Mouse (Mus musculus): ENCODE data around the gene Tsc22d1. TPM values are rescaled to one million over a fixed set of nuclear protein-coding genes. Genes with fewer than 3 reads are reported as not detected.

Tsc22d1 gene
- total and polyA plus RNA-seq, 2 experiments from 2014 or later = 170 to 241 TPM

DNA sequence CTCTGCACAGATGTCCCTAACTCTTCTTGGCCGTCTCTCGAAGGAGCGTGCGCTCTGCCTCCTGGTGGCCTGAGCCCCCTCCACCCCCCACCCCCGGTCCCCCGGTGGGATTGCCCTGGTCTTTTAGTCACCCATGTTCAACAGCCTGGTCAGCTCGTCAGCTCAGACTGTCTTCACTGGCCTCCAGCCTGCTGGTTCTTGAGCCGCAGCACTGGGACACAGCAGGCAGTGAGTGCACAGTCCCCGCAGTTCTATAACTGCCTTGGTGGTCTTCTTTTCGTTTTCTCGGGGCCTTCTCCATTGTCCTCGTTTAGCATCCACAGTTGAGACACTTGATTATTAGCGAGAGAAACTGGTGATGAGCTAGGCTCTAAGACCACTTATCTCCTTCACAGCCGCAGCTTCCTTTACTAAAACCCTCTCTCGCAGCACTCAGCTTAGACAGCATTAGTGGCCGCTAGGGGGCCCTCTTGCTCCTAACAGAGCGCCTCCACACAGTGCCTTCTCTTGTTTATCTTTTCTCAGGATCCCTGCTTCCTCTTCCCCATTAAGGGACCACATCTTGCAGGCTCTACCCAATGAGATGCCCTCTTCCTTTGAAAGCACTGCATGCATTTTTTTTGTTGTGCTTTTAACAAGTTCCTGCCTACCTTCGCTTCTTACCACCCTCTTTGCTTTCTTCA is 52.0 kb downstream of the Tsc22d1 start:
- no peak overlapping the region for H3K9ac ChIP-seq (replicated peaks; ENCODE audit: low read depth, low read length)
- H3K4me1 ChIP-seq (ENCODE audit: control insufficient read depth, insufficient read depth) = no peaks in the 10 kb centered on the region
- ATAC-seq (ENCODE audit: insufficient read depth, low read depth) = peak; percentile 66
- H3K4me2 ChIP-seq (ENCODE audit: low read depth, low read length) = peak overlapping the region; percentile 8; the same call in 1 of the 2 replicates
- TF ChIP-seq CTCF (IDR thresholded peaks at IDR 0.05; ENCODE audit: low read depth) (peak; percentile 64), EP300 (IDR thresholded peaks at IDR 0.05; ENCODE audit: low read depth) (no peak)
- peak; percentile 70 for DNase-seq (ENCODE audit: low spot score)
- no peaks in the 10 kb centered on the region for H3K9me3 ChIP-seq (replicated peaks; ENCODE audit: control insufficient read depth, low read length)
- H3K27me3 ChIP-seq (ENCODE audit: control insufficient read depth, insufficient read depth, low read length) = no peaks in the 10 kb centered on the region
- 38% methylated on average over 18 of the region's 18 CpGs for WGBS
- H3K36me3 ChIP-seq (replicated peaks; ENCODE audit: control insufficient read depth, insufficient read depth, low read length) = no peaks in the 10 kb centered on the region; the same call in 1 of the 2 replicates
- no peak overlapping the region for H3K27ac ChIP-seq (ENCODE audit: low read depth)
- no peak overlapping the region for H3K4me3 ChIP-seq (ENCODE audit: low read depth, low read length)

DNA sequence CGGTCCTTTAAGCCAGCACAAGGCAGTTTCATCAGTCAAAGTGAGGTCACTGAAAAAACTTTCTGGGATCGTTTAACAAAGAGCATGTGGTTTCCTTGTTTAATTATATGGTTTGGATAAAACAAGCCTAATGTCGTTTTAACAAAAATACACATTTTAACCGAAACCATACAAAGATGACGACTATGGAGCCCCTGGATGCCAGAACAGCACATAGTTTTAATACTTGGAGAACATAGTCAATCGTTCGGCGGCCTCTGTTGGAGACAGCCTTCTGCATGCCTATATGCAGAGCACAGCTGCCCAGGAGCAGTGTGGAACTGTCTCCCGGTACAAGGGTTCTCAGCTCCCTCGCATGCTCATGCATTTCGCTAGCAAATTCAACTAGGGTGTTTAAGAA is 53.2 kb downstream of the Tsc22d1 start:
- 79% methylated on average over 11 of the region's 11 CpGs for WGBS
- H3K4me3 ChIP-seq (ENCODE audit: low read depth, low read length) = no peak overlapping the region
- no peaks in the 10 kb centered on the region for H3K9me3 ChIP-seq (replicated peaks; ENCODE audit: control insufficient read depth, low read length)
- no peak for DNase-seq (ENCODE audit: low spot score)
- no peaks in the 10 kb centered on the region for H3K27me3 ChIP-seq (ENCODE audit: control insufficient read depth, insufficient read depth, low read length)
- H3K27ac ChIP-seq (ENCODE audit: low read depth) = no peak overlapping the region
- TF ChIP-seq EP300 (IDR thresholded peaks at IDR 0.05; ENCODE audit: low read depth) (no peak), CTCF (IDR thresholded peaks at IDR 0.05; ENCODE audit: low read depth) (no peak)
- no peak overlapping the region for H3K4me2 ChIP-seq (ENCODE audit: low read depth, low read length)
- no peaks in the 10 kb centered on the region; the same call in 1 of the 2 replicates for H3K36me3 ChIP-seq (replicated peaks; ENCODE audit: control insufficient read depth, insufficient read depth, low read length)
- no peak overlapping the region for H3K9ac ChIP-seq (replicated peaks; ENCODE audit: low read depth, low read length)
- no peaks in the 10 kb centered on the region for H3K4me1 ChIP-seq (ENCODE audit: control insufficient read depth, insufficient read depth)
- no peak for ATAC-seq (ENCODE audit: insufficient read depth, low read depth)

DNA sequence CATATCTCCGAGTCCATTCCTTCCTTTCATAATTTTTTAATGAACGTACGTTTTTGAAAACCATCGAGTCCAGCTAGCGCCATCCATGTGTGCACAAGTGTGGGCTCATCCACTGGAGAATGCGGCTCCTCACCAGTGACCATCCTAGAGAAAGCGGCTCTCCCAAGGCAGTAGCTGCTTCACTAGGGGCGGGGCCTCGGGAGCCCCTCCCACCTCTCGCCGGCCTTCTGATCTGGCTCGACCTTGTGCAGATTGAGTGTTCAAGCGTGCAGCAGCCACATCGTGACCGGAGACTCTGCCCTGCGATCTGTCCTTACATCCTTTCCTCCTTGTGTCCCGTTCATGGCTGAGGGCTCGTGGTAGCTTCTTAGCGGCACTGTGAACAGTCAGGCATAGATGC is 56.5 kb downstream of the Tsc22d1 start:
- no peak overlapping the region for H3K4me2 ChIP-seq (ENCODE audit: low read depth, low read length)
- TF ChIP-seq CTCF (IDR thresholded peaks at IDR 0.05; ENCODE audit: low read depth) = no peak
- TF ChIP-seq EP300 (IDR thresholded peaks at IDR 0.05; ENCODE audit: low read depth) = no peak
- no peak overlapping the region for H3K4me3 ChIP-seq (ENCODE audit: low read depth, low read length)
- 62% methylated on average over 19 of the region's 19 CpGs for WGBS
- H3K9me3 ChIP-seq (replicated peaks; ENCODE audit: control insufficient read depth, low read length) = no peaks in the 10 kb centered on the region
- no peaks in the 10 kb centered on the region for H3K4me1 ChIP-seq (ENCODE audit: control insufficient read depth, insufficient read depth)
- no peaks in the 10 kb centered on the region for H3K36me3 ChIP-seq (replicated peaks; ENCODE audit: control insufficient read depth, insufficient read depth, low read length)
- ATAC-seq (ENCODE audit: insufficient read depth, low read depth) (no peak), DNase-seq (ENCODE audit: low spot score) (no peak)
- no peak overlapping the region for H3K9ac ChIP-seq (replicated peaks; ENCODE audit: low read depth, low read length)
- no peak overlapping the region for H3K27ac ChIP-seq (ENCODE audit: low read depth)
- no peaks in the 10 kb centered on the region for H3K27me3 ChIP-seq (ENCODE audit: control insufficient read depth, insufficient read depth, low read length)

DNA sequence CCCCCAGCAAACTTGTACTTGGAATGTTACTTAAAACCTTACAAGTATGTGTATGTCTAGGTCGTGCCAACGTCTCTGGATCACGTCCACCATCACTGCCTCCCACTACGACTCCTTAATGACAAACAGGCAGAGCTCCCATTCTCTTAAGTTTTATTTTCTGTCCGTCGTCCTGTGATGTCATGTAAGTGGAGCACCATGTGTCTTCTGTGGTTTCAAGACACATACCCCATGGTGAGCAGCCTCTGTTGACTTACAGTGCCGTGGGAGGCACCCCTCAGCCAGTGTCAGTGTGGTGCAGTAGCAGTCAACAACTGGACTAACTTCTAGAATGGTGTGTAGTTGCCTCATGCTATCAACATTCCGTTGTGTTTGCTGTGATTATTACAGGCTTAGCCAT is 57.7 kb downstream of the Tsc22d1 start:
- WGBS = 57% methylated on average over 8 of the region's 8 CpGs
- H3K27ac ChIP-seq (ENCODE audit: low read depth) = no peak overlapping the region
- H3K4me3 ChIP-seq (ENCODE audit: low read depth, low read length) = no peak overlapping the region
- no peaks in the 10 kb centered on the region for H3K9me3 ChIP-seq (replicated peaks; ENCODE audit: control insufficient read depth, low read length)
- TF ChIP-seq EP300 (IDR thresholded peaks at IDR 0.05; ENCODE audit: low read depth) (no peak), CTCF (IDR thresholded peaks at IDR 0.05; ENCODE audit: low read depth) (no peak)
- DNase-seq (ENCODE audit: low spot score) = no peak
- no peak overlapping the region for H3K4me2 ChIP-seq (ENCODE audit: low read depth, low read length)
- no peaks in the 10 kb centered on the region for H3K27me3 ChIP-seq (ENCODE audit: control insufficient read depth, insufficient read depth, low read length)
- no peaks in the 10 kb centered on the region; the same call in 1 of the 2 replicates for H3K4me1 ChIP-seq (ENCODE audit: control insufficient read depth, insufficient read depth)
- ATAC-seq (ENCODE audit: insufficient read depth, low read depth) = no peak
- H3K9ac ChIP-seq (replicated peaks; ENCODE audit: low read depth, low read length) = no peak overlapping the region
- H3K36me3 ChIP-seq (replicated peaks; ENCODE audit: control insufficient read depth, insufficient read depth, low read length) = no peaks in the 10 kb centered on the region

DNA sequence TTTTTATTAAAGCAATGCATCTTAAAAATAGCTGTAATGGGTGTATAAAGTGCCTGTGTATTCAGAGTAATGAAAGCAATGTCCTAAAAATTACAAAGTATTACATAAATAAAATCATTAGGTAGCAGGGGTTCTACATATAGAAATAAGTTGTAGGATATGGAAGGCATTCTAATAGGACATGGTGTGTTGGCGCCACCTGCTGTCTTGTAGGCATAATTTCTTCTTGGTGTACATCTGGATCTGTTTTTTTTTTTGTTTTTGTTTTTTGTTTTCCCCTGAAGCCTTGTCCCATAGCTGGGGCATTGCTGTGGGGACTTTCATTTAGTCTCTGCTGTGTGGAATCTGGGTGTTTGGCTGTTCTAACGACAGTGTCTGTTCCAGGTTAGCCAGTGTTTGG is 58.6 kb downstream of the Tsc22d1 start:
- DNase-seq (ENCODE audit: low spot score) (peak; percentile 69), ATAC-seq (ENCODE audit: insufficient read depth, low read depth) (no peak)
- Histone ChIP-seq H3K9me3 (replicated peaks; ENCODE audit: control insufficient read depth, low read length) (no peaks in the 10 kb centered on the region), H3K4me3 (ENCODE audit: low read depth, low read length) (no peak overlapping the region), H3K4me1 (ENCODE audit: control insufficient read depth, insufficient read depth) (no peaks in the 10 kb centered on the region; the same call in 1 of the 2 replicates), H3K27me3 (ENCODE audit: control insufficient read depth, insufficient read depth, low read length) (no peaks in the 10 kb centered on the region), H3K4me2 (ENCODE audit: low read depth, low read length) (no peak overlapping the region), H3K36me3 (replicated peaks; ENCODE audit: control insufficient read depth, insufficient read depth, low read length) (no peaks in the 10 kb centered on the region), H3K27ac (ENCODE audit: low read depth) (no peak overlapping the region), H3K9ac (replicated peaks; ENCODE audit: low read depth, low read length) (no peak overlapping the region)
- WGBS = 2% methylated on average over 2 of the region's 2 CpGs
- TF ChIP-seq CTCF (IDR thresholded peaks at IDR 0.05; ENCODE audit: low read depth) (peak; percentile 93), EP300 (IDR thresholded peaks at IDR 0.05; ENCODE audit: low read depth) (no peak)

DNA sequence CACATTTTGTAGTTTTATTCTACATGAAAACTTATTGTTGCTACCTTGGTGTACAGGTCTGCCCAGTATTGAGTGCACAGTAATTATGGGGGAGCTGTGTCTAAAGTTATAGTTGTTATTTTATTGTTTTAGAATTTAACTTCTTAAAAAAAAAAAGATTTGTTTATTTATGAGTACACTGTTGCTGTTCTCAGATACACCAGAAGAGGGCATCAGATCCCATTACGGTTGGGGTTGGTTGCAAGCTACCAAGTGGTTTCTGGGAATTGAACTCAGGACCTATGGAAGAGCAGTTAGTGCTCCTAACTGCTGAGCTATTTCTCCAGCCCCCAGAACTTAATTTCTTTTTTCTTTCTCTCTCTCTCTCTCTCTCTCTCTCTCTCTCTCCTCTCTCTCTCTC is 59.4 kb downstream of the Tsc22d1 start:
- peak; percentile 43 for TF ChIP-seq CTCF (IDR thresholded peaks at IDR 0.05; ENCODE audit: low read depth)
- no peak for TF ChIP-seq EP300 (IDR thresholded peaks at IDR 0.05; ENCODE audit: low read depth)
- Histone ChIP-seq H3K27ac (ENCODE audit: low read depth) (no peak overlapping the region), H3K36me3 (replicated peaks; ENCODE audit: control insufficient read depth, insufficient read depth, low read length) (no peaks in the 10 kb centered on the region), H3K4me2 (ENCODE audit: low read depth, low read length) (no peak overlapping the region), H3K9ac (replicated peaks; ENCODE audit: low read depth, low read length) (no peak overlapping the region), H3K9me3 (replicated peaks; ENCODE audit: control insufficient read depth, low read length) (no peaks in the 10 kb centered on the region), H3K27me3 (ENCODE audit: control insufficient read depth, insufficient read depth, low read length) (no peaks in the 10 kb centered on the region), H3K4me1 (ENCODE audit: control insufficient read depth, insufficient read depth) (no peaks in the 10 kb centered on the region; the same call in 1 of the 2 replicates), H3K4me3 (ENCODE audit: low read depth, low read length) (no peak overlapping the region)
- WGBS = 54% methylated on average over 1 of the region's 1 CpGs
- no peak for ATAC-seq (ENCODE audit: insufficient read depth, low read depth)
- DNase-seq (ENCODE audit: low spot score) = no peak
